Mouse (Mus musculus): ENCODE measurements around the gene Slc25a29.

The Slc25a29 gene

DNA sequence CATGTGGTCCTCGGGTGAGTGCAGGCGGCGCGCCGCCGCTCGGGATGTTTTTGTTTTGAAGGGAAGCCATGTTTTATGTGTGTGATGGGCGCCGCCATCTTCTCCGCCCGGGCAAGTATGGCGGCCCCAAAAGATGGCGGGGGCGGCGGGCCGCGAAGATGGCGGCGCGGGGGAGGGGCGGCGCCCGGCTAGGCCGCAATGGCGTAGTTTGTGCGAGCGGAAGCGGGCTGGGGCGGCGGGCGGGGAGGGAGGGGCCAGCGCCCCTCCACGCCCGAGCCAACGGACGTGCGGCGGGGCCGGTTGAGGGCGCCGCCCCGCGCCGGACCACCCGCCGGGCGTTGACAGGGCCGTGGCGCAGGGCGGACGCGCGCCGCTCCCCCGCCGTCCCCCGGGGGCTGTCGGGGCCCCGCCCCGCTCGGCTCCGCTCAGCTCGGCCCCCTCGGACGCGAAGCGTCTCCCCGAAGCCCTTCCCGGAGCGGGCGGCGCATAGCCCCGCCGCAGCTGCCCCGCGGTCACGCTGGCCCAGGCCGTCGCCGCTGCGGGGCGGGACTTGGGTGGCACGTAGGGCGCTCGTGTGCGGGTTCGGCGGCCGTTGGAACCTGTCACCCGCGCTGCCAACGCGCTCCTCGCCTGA is 41.5 kb downstream of the Slc25a29 start:
- peak; percentile 83 to 88 for DNase-seq

DNA sequence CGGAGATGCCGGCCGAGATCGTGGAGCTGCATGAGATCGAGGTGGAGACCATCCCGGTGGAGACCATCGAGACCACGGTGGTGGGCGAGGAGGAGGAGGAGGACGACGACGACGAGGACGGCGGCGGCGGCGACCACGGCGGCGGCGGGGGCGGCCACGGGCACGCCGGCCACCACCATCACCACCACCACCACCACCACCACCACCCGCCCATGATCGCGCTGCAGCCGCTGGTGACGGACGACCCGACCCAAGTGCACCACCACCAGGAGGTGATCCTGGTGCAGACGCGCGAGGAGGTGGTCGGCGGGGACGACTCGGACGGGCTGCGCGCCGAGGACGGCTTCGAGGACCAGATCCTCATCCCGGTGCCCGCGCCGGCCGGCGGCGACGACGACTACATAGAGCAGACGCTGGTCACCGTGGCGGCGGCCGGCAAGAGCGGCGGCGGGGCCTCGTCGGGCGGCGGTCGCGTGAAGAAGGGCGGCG is 42.2 kb downstream of the Slc25a29 start:
- peak; percentile 33 to 60 for DNase-seq

DNA sequence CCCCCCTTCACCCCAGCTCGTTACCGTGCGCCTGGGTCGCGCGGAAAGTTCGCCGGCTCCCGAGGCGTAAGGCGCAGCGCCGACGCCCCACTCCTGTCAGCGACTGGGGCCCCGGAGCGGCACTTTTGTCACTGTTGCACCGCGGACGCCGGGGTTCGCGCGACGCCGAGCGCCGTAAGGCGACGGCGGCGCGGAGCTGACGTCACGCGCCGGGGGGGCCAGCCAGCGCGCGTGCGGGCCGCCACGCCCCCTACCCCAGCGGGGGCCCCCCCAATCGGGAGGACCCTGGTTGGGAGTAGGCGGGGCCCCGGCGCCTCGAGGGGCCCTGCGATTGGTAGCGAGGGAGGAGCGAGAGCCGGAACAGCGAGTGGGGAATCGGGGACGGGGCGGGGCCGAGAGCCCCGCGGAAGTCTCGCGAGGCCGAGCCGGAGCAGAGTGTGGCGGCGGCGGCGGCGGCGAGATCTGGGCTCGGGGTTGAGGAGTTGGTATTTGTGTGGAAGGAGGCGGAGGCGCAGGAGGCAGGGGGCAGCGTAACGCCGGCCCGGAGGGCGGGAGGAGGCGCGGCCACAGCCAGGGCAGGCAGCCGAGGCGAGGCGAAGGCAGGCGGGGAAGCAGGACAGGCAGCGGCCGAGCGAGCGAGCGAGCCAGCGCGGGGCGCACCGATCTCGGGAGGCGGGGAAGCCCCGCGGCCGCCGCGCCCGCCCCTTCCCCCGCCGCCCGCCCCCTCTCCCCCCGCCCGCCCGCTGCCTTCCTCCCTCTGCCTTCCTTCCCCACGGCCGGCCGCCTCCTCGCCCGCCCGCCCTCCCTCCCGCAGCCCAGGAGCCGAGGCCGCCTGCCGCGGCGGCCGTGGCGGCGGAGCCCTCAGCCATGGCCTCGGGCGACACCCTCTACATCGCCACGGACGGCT is 42.9 kb downstream of the Slc25a29 start, which contains the start of gene Yy1:
Gene Yy1, plus strand, starts transcription at position 428 of the 907 bp plus-strand sequence.
- DNase-seq: peak; percentile 97 to 99

DNA sequence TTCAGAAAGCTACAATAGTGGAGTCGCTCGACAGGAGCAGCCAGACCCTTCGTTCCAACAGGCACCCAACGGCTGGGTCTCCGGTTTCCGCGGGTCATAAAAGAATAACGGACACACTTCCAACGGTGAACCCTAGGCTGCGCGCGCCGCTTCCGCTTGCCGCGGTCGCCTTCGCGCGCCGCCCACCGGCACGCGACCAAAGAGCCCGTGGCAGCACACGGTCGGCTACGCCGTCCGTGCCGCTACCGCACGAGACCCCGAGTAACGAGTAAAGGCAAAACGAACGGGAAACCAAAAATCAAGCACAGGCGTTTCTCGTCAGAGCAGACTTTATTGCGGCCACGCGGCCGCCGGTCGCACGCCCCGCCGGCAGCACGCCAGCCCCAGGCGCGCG is 43.5 kb downstream of the Slc25a29 start:
- peak; percentile 72 to 83 for DNase-seq

DNA sequence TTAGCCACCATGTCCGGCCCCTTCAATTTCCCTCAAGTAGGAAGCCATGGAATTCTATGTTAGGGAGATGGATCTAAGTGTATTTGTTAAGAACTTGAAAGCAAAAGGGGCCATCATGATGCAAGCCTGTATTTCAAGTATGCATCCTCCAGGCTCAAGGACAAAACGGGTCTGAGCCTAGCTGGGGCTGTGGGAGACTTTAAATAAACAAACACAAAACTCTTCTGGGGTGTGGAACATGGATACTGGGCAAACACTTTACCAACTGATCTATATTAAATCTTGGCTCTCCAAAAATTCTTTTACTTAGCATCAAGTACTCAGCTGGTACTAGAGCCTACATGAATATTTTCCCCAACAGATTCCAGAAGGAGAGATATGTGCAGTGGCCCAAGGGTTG is 48.4 kb downstream of the Slc25a29 start:
- no peak for DNase-seq

DNA sequence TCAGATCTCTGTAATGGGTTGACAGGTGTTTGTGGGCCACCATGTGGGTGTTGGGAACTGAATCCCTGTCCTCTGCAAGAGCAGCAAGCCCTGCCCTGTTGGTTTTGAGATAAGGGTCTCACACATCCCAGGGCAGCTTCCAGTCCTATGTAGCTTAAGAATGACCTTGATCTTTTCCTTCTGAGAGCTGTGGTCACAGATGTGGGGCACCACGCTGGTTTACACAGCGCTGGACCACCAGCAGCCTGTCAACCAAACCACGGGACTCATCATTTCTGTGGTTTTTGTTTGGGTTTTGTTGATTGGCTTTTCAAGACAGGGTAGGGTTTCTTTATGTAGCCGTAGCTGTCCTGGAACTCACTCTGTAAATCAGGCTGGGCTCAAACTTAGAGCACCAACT is 50.5 kb downstream of the Slc25a29 start:
- no peak for DNase-seq

DNA sequence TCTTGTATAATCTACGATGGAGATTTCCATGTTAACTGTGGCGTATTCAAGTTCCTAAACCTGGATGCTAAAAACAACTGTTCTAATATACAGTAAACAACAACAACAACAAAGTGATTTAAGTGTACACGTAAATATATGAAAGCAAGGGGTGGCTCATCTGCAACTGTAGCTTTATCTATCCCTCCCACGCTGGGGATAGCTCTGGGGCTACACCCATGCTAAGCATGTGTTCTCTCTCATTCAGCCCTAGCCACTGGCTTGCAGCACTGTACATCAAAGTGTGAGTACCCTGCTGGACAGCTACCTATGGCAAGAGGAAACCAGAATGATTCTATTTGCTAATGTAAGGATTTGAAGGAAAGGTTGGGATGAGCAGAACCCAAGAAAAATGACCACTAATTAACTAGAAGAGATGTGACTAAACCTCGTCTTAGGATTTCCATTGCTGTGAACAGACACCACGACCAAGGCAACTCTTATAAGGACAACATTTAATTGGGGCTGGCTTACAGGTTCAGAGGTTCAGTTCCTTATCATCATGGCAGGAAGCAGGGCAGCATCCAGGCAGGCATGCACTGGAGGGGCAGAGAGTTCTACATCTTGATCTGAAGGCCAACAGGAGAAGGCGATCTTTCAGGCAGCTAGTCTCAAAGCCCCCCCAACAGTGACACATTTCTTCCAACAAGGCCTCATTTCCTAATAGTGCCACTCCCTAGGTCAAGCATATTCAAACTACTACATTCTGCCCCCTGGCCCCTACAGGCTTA is 55.4 kb downstream of the Slc25a29 start:
- DNase-seq: no peak

Measured in cerebellum, adult 18-20 months (tissue).